Mouse (Mus musculus) gastrocnemius, adult 2 months (tissue): ENCODE results near the gene Prss38. TPM values are rescaled to one million over a fixed set of nuclear protein-coding genes. Genes with fewer than 3 reads are reported as not detected.

ENCODE experiments used
- DNase-seq: peaks from one replicate; pipeline ENCODE4 v3.0.0; 2022
- H3K27ac ChIP-seq: fragments of 200-600 bp; 2 replicates; pipeline ENCODE4 v1.8.1; 2022; ENCODE audit warnings: mild to moderate bottlenecking
- H3K4me3 ChIP-seq: fragments of 200-600 bp; 2 replicates; pipeline ENCODE4 v1.8.1; 2022; ENCODE audit warnings: mild to moderate bottlenecking, moderate library complexity
- CTCF ChIP-seq: fragments of 200-600 bp; IDR thresholded peaks from 2 replicates; pipeline ENCODE4 v1.8.1; 2022; ENCODE audit warnings: antibody characterized with exemption, mild to moderate bottlenecking, moderate library complexity
- intact Hi-C: fragments of 180-260 bp; cut with DNase I; formaldehyde crosslinking; loops from one replicate; pipeline ENCODE4 v1.15.1; 2025
- total RNA-seq, 2 experiments: library from RNA; stranded (reverse); gene quantifications; 2 replicates each; pipeline ENCODE4 v1.2.3; 2021

The Prss38 gene
- total RNA-seq, 2 experiments from 2014 or later, result not detected

- H3K4me3 ChIP-seq, result no peak overlapping the region
- DNase-seq, result no peak
- intact Hi-C loops, result no loop called here
- peak overlapping the region; percentile 25 for H3K27ac ChIP-seq
- no peak for TF ChIP-seq CTCF
Measured at GRCm38 (mm10) chr11:59364007-59364406, 11.4 kb downstream of the Prss38 start.

GRCm38 (mm10) chr11:59361291-59361690, 14.2 kb downstream of the Prss38 start:
- Histone ChIP-seq H3K27ac (no peak overlapping the region), H3K4me3 (no peak overlapping the region)
- no peak for TF ChIP-seq CTCF
- intact Hi-C loops, result no loop called here
- no peak for DNase-seq

DNA sequence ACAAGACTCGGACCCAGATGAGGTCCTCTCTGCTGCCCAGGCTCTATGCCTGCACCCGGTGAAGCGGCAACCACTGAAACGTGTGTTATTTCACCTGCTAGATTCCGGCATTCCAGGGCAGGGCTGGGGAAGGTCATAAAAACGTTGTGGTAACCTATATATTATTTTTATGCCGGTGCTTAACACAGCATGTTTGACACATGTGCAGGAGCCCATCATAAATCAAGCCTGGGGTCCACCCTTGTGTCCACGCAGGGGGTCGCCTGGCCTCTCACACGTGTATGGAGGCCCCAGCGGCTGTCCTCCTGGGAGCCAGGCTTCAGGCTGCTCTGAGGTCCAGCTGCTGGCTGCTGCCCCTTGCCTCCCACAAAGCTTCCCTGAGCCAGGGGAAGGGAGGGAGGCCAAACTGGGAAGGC, 18.6 kb downstream of the Prss38 start:
- no peak for TF ChIP-seq CTCF
- DNase-seq, result no peak
- H3K27ac ChIP-seq, result no peak overlapping the region
- no peak overlapping the region for H3K4me3 ChIP-seq
- intact Hi-C loops, result no loop called here

DNA sequence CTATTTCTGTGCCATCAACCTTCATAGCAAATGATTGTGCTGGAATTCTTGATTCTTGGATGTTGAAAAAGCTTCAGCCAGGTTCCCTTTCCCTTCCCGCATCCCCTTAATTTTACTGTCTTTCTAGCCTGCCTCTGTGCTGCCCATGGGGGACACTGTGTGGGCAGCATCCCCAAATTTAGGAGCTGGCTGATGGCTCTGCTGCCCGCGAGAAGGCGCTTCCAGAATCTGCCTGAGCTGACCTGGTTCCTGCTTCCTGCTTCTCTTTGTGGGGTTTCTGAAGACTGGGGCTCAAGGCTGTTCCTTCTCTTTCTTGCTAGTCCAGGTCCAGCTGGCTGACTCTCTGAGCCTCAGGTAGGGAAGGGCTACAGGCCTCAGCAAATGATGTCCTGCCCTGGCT, 20.7 kb downstream of the Prss38 start:
- TF ChIP-seq CTCF, result no peak
- DNase-seq, result no peak
- Histone ChIP-seq H3K27ac (no peak overlapping the region), H3K4me3 (no peak overlapping the region)
- intact Hi-C loops, result no loop called here

GRCm38 (mm10) chr11:59350326-59350725, 25.1 kb downstream of the Prss38 start:
- intact Hi-C loops, result no loop called here
- no peak for DNase-seq
- H3K4me3 ChIP-seq, result no peak overlapping the region
- H3K27ac ChIP-seq, result no peak overlapping the region
- no peak for TF ChIP-seq CTCF

DNA sequence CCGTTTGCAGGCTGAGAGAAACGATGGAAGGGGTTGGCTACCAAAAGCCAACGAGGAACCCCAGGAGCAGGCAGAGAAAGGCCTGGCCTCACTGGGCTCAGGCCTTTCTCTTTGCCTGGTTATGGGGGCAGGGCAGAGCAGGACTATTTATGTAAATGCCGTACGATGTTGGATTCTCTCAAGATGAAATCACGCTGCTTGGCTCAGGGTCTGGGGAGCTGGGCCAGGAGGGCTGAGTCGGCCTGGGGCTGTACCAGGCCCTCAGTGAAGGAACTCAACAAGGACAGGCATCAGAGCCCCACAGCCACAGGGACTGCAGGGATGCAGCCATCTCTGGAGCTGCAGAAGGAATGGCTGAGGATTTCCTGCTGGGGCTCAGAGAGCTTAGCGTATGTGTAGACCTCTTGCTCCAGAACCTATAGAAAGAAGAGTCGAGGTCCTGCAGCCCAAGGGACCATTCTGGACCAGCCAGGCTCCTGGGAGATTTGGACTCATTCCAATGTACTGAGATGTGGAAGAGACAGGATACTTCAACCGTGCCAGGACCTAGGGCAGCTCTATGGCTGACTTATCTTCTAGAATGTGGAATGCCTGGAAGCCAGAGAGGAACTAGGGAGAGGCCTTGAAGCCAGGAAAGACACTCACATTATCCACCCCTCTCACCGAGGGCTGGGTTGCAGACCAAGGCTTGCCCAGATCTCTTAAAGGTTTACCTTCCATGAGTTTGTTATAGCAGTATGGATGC, 29.1 kb downstream of the Prss38 start:
- TF ChIP-seq CTCF, result no peak
- peak; percentile 85 for DNase-seq
- intact Hi-C loops, result loop anchor here (5.0 kb wide), 1 partner anchor 39 kb away; the partner anchor contains the start of gene Wnt9a
- H3K27ac ChIP-seq, result peak overlapping the region; percentile 79
- no peak overlapping the region for H3K4me3 ChIP-seq

GRCm38 (mm10) chr11:59342956-59343355, 32.5 kb downstream of the Prss38 start:
- Histone ChIP-seq H3K4me3 (no peak overlapping the region), H3K27ac (no peak overlapping the region)
- no peak for TF ChIP-seq CTCF
- DNase-seq, result no peak
- intact Hi-C loops, result no loop called here

DNA sequence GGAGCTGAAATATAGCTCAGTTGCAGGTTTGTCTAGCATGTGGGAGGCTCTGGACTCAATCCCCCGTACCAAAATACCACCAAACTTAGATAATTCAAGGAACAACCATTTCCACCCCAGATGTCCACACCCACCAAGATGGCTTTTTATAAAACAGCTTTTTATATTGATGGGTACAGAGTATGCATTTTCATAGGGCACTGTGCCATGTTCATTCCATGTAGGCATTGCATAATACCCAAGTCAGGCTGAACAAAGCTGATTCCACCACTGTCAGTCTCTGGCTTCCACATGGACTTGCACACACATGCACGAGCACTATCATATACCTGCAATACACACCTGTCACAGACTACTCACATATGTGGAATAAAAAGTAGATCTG, 36.7 kb downstream of the Prss38 start:
- H3K27ac ChIP-seq, result no peak overlapping the region
- DNase-seq, result no peak
- H3K4me3 ChIP-seq, result no peak overlapping the region
- TF ChIP-seq CTCF, result no peak
- intact Hi-C loops, result no loop called here

DNA sequence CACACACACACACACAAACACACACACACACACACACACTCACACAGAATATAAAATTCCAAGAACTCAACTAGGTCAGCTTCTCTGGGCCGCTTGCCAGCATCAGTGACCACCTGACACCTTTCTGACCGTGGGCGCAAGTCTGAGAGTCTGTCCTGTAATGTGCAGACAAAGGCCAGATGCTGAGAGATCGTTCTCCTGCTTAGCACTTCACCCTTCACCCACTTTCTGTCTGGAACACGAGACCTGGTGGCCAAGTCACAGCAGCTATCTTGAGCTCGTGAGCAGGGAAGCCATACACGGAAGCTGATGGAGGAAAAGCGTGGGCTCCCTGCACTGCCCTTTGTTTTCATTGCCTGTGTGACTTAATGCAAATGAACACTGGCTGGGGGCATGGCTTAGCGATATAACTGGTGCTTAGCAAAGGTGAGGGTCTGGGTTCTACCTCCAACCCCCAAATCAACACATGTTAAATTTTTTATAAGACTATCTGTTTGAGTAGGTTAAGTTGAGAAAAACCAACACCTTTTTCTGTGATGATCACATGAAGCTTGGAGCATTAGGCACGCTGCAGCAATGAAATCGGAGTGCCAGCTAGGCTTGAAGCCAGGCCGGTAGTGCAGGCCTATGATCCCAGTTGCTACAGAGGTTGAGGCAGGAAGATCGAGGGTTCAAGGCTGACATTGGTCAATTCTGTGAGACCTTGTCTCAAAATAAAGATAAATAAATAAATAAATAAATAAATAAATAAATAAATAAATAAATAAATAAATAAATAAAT, 37.3 kb downstream of the Prss38 start:
- Histone ChIP-seq H3K27ac (peak overlapping the region; percentile 24; the same call in 1 of the 2 replicates), H3K4me3 (no peak overlapping the region)
- DNase-seq, result peak; percentile 45
- no peak for TF ChIP-seq CTCF
- intact Hi-C loops, result no loop called here

- Histone ChIP-seq H3K4me3 (no peak overlapping the region), H3K27ac (no peak overlapping the region)
- intact Hi-C loops, result no loop called here
Measured at GRCm38 (mm10) chr11:59336381-59336780, 39.1 kb downstream of the Prss38 start.

GRCm38 (mm10) chr11:59335942-59336341, 39.5 kb downstream of the Prss38 start:
- no peak for TF ChIP-seq CTCF
- Histone ChIP-seq H3K27ac (no peak overlapping the region), H3K4me3 (no peak overlapping the region)
- DNase-seq, result no peak
- intact Hi-C loops, result no loop called here

More at GRCm38 (mm10) chr11:59336381-59336780, 39.1 kb downstream of the Prss38 start:
- no peak for TF ChIP-seq CTCF
- no peak for DNase-seq

DNA sequence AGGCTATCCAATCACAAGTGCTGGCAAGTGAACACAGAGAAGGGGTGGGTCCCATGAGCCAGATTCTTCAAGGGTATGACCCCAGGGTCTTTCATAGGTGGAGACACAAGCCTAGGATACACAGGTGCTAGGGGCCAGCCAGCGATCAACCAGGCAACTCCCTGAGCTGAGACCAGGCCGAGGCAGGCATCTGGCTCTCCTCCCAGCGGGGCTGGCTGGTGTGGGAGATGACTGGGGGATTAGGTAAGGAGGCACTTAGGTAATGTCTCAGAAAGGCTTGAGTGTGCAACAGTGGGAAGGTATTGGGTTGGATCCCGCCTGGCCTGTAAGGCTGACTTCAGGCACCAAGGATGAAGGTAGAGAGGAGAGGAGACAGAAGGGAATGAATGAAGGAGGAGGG, 40.3 kb downstream of the Prss38 start:
- no peak for TF ChIP-seq CTCF
- H3K27ac ChIP-seq, result no peak overlapping the region
- H3K4me3 ChIP-seq, result no peak overlapping the region
- intact Hi-C loops, result no loop called here
- peak; percentile 72 for DNase-seq

GRCm38 (mm10) chr11:59332938-59333337, 42.5 kb downstream of the Prss38 start:
- no peak overlapping the region for H3K4me3 ChIP-seq
- DNase-seq, result peak; percentile 4
- no peak for TF ChIP-seq CTCF
- no peak overlapping the region for H3K27ac ChIP-seq
- intact Hi-C loops, result no loop called here
